Mouse (Mus musculus): ENCODE results near the gene Tcf12.

The Tcf12 gene

DNA sequence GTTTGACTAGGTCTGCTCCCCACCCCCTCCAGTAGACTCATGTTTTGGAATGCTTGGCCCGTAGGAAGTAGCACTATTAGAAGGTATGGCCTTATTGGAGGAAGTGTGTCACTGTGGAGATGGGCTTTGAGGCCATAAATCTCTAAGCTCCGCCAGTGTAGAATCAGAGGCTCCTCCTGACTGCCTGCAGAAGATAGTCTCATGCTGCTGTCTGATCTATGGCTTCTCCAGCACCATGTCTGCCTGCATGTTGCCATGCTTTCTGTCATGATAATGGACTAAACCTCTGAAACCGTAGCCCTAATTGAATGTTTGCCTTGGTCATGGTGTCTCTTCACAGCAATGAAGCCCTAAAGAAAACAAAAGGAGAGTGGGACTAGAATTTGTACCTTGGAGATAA is 26.7 kb downstream of the Tcf12 start:
- no peak for DNase-seq

DNA sequence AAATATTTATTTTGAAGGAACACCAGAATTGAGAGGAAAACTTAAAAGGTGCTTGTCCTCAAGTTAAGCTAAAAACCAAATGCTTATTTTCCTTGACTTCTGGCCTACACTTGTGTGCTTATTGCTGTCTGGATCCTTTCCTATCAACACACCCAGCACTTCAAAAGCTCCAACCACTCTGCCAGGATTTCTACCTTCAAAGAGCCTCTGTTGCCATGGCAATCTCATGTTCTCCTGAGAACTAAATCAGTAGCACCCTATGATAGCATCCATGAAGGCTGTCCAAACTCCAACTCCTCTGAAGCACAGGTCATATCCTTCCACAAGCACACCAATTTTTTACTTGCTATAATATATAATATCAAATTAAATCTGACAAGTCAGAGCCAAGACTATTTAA is 27.5 kb downstream of the Tcf12 start:
- DNase-seq: peak; percentile 46

DNA sequence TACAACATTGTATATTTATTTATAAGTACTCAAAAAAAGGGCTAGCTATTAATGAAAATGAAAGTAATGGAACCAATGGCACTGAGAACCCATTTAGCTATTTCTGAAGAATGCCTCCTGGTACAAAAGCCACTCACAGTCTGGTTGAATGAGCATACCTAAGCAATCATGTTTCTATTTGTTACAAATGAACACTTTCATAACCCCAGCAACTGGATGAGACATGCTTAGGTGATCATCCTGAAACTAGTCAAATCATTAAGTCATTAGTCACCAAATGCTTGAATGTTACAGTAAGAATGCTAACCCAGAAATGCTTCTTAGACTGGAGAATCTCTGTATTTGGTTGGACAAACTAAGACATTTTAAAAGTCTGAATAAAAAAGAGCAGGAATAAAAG is 35.5 kb downstream of the Tcf12 start:
- no peak for DNase-seq

DNA sequence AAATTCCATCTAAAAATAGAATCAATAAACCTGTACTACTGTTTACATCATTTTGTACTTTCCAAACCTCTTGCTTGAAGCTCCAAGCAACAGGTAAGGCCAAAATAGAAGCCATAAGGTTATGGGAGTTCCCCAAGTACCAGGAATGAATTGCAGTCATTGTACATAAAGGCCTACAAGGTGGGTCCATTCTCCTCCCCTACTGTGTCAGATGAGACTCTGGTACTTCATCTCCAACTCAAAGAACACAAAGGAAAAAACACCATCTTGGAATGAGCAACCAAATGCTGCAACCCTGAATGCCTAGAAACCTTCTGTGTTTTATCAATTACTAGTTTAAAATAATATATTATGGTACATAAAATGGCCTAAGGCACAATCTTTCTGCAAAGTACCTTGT is 45.5 kb downstream of the Tcf12 start:
- DNase-seq: no peak

DNA sequence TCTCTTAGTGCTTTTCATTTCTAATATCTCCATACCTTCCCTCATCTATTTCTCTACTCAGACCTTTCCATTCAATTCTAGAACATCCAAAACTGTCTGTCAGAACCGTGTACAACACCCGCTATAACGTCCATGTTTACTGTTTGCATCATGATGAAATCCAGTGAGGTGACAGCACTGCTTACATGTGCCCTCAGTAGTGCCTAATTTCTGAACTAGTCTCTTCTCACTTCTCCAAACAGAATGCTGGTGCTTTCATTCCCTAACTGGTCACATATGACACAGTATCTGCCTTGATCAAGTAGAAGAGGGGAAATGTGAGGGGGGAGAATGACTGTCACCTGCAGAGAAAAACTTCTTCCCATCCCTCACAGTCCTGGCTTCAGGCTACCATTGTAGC is 58.5 kb downstream of the Tcf12 start:
- DNase-seq: no peak

GRCm38 (mm10) chr9:72040156-72040555 is 71.5 kb downstream of the Tcf12 start:
- no peak for DNase-seq

- no peak for DNase-seq
Measured at GRCm38 (mm10) chr9:72039369-72039768, 72.3 kb downstream of the Tcf12 start.

GRCm38 (mm10) chr9:72037059-72037516 is 74.6 kb downstream of the Tcf12 start:
- no peak for DNase-seq

GRCm38 (mm10) chr9:72036257-72036656 is 75.4 kb downstream of the Tcf12 start:
- DNase-seq: no peak

- no peak for DNase-seq
Measured at GRCm38 (mm10) chr9:72033271-72033670, 78.4 kb downstream of the Tcf12 start.

- no peak for DNase-seq
Measured at GRCm38 (mm10) chr9:72030274-72030673, 81.4 kb downstream of the Tcf12 start.

GRCm38 (mm10) chr9:72029601-72030000 is 82.1 kb downstream of the Tcf12 start:
- DNase-seq: no peak

- no peak for DNase-seq
Measured at GRCm38 (mm10) chr9:72023274-72023673, 88.4 kb downstream of the Tcf12 start.

- DNase-seq: peak; percentile 57
Measured at GRCm38 (mm10) chr9:72021512-72021911, 90.2 kb downstream of the Tcf12 start.

DNA sequence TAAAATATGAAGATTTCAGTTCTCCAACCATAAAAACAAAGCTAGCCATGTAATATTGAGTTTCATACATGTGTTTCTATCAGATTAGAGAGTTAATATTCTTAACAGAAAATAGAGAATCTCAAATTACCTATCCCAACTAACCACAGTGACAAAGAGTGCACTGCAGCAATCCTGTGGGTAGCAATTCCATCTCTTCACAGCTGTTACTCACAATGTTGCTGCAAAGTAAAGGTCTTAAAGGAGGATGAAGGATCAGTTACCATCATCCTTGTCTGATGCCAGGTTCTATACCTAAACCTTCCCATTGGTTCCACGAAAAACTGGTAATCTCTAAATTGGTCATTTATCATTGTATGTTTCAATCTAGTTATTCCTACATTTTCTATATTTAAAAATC is 95.7 kb downstream of the Tcf12 start:
- DNase-seq: no peak

GRCm38 (mm10) chr9:72014585-72015381 is 96.9 kb downstream of the Tcf12 start:
- no peak for DNase-seq

DNA sequence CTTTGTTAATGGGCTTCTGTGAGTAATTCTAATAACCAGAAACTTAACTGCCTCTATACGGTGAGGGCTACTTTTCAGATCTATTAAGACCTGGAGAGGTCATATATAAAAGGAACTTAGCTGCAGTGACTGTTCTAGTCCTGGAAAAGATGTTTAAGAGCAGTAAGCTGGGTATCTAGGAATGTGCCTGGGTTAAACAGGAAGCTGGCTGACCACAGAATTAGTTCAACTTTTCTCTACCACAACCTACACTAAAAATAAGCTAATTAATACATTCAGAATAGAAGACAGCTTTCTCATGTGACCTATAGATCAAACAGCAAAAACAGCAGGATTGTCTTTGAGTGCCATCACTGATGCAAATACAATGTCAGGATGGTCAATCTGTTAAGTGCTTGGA is 98.1 kb downstream of the Tcf12 start:
- no peak for DNase-seq

DNA sequence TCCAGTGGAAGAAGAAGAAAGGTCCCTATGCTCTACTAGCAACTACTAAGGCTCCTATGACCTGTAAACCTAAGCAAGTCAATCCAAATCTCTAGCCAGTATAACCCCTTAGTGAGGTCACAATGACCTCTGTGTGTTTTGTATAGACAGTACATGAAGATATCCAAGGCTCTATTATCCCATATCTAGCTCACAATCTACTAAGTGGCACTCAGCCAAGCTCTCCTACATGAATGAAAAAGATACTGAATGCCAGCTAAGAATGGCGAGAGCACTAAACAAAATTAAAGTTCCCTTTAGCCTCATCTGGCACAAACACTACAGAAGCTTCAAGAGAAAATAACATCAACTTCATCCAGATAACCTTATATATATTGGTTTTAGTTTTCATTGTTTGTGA is 103.0 kb downstream of the Tcf12 start:
- no peak for DNase-seq

- DNase-seq: no peak
Measured at GRCm38 (mm10) chr9:71991147-71991546, 120.5 kb downstream of the Tcf12 start.

DNA sequence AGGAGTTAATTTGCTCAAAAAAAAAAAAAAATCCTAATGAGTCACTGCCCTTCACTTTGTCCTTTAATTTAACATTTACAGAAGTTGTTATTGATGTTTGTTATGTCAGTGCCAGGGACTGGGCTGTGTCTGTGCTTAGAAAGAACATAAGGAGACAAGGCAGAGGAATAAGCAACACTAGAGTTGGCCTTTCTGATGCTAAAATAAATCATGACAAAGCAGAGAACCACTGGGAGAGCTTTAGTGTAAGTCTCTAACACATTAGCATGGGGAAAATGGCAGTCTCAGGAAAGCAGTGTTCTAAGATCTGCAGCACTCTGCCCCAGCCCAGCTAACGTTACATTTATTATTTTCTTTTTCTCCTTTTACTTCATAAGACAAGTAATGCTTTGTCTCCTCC is 121.3 kb downstream of the Tcf12 start:
- DNase-seq: no peak

- no peak for DNase-seq
Measured at GRCm38 (mm10) chr9:71989663-71990062, 122.0 kb downstream of the Tcf12 start.

- DNase-seq: no peak
Measured at GRCm38 (mm10) chr9:71986716-71987115, 125.0 kb downstream of the Tcf12 start.

- no peak for DNase-seq
Measured at GRCm38 (mm10) chr9:71982826-71983225, 128.8 kb downstream of the Tcf12 start.

GRCm38 (mm10) chr9:71981071-71981470 is 130.6 kb downstream of the Tcf12 start:
- DNase-seq: no peak

GRCm38 (mm10) chr9:71980579-71980978 is 131.1 kb downstream of the Tcf12 start:
- DNase-seq: no peak
